Mouse (Mus musculus) cerebellum, adult 9-11 months (tissue): ENCODE measurements at regions not wholly inside any gene's neighbourhood (a gene's known extent, or its start where the extent isn't known, plus 50 kb on each side); places are given as distances from the start of the nearest gene placed in this dataset.

ENCODE experiments used
- DNase-seq: peaks from one replicate; pipeline ENCODE4 v3.0.0; 2022

DNA sequence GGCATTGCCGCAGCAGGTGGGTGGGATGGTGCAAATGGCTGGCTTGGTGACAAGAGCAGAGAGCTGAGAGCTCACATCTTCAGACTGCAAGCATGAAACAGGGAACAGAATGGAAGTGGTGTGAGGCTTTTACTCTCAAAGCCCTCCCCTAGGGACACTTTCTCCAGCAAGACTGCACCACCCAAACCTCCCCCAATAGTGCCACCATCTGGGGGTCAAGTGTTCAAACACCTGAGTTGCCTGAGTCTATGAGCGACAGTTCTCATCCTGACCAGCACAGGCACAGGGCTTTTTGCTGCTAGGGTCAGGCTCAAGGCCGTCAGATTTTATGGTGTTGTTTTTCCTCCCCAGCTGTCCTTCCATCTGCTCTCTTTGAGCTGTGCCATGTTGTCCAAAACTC lies 337.9 kb upstream of the Eif4g2 start:
- DNase-seq = no peak

GRCm38 (mm10) chr7:111417735-111418134 lies 334.9 kb upstream of the Eif4g2 start:
- no peak for DNase-seq

GRCm38 (mm10) chr7:111416061-111416460 lies 333.2 kb upstream of the Eif4g2 start:
- DNase-seq = no peak

- no peak for DNase-seq
Measured at GRCm38 (mm10) chr7:111413745-111414144, 330.9 kb upstream of the Eif4g2 start.

- DNase-seq = no peak
Measured at GRCm38 (mm10) chr7:111412957-111413356, 330.1 kb upstream of the Eif4g2 start.

- no peak for DNase-seq
Measured at GRCm38 (mm10) chr7:111411386-111411960, 328.6 kb upstream of the Eif4g2 start.

GRCm38 (mm10) chr7:111395972-111396371 lies 313.1 kb upstream of the Eif4g2 start:
- DNase-seq = no peak

- DNase-seq = no peak
Measured at GRCm38 (mm10) chr7:111395111-111395510, 312.3 kb upstream of the Eif4g2 start.

- DNase-seq = no peak
Measured at GRCm38 (mm10) chr7:111393846-111394245, 311.0 kb upstream of the Eif4g2 start.

- no peak for DNase-seq
Measured at GRCm38 (mm10) chr7:111389690-111390089, 306.9 kb upstream of the Eif4g2 start.

DNA sequence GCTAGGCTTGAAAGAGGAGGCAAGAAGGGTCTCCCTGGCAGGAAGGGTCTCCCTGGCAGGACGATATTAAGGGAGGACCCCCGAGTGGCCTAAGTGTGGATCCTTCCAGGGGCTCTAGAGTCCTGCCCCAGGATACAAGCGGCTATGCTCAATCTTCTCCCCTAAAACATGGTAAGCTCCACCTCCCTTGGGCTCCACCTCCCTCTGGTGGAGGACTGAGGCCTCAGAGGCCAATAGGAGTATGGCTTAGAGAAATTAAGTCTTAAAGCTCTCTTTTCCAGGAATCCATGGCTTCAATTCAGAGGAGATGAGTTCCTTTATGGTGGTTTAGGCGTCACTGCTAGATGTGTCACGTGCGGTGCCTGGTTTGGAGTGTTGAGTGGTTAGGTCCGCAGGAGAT lies 291.7 kb upstream of the Eif4g2 start:
- no peak for DNase-seq

DNA sequence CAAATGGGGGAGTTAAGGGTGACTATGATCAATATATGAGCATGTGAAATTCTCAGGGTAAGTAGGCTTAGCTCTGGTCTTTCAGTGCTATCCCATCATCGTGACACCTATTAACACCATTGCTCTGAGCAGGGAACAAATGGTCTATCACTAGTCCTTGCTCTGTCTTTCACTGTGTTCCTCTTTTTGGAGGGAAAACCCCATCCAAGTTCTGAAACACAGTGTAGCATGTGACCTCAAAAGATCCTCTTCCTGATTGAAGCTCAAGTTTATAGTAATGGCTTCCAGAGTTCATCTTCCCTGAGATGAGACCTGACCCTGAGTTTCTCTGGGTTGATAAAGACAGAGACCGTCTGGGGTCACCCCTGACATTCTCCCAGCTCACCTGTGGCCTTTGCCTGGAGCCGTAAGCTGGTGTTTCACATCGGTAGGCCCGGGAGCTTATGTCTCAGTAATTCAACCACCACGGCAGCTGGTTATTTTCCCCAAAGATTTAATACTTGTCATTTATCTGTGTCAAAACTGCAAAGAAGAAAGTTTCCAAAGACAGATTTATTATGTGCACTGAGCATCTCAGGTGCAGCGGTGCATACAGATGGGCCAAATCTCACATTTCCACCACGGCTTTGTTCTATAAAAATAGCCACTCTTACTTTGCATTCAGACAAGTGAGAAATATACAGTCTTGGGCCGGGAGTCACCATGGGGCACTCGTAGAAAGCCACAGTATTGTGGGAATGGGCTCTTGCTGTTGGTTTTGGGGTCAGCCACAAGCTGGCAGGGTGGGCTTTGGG lies 290.7 kb upstream of the Eif4g2 start:
- DNase-seq = no peak

DNA sequence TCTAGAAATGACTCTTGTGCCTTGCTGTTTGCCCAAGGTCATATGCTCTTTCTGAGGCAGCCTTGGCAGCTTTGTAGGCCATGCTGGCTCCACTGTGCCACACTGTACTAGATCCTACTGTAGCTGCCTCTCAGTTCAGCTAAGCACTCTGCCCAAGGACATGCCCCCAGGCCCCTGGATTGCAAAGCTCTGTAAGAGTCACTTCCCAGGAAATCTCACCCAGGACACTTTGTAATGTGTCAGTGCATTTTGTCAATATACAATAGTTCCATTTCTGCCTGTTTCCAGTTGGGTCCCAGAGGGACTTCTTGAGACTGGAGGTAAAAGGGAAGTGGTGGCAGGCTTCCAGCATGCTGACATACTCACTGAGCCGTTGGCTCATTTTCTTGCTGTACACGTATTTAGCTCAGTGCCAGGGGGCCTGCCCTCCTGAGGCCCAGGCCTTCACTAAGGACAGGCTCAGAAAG lies 287.6 kb upstream of the Eif4g2 start:
- DNase-seq = peak; percentile 7

DNA sequence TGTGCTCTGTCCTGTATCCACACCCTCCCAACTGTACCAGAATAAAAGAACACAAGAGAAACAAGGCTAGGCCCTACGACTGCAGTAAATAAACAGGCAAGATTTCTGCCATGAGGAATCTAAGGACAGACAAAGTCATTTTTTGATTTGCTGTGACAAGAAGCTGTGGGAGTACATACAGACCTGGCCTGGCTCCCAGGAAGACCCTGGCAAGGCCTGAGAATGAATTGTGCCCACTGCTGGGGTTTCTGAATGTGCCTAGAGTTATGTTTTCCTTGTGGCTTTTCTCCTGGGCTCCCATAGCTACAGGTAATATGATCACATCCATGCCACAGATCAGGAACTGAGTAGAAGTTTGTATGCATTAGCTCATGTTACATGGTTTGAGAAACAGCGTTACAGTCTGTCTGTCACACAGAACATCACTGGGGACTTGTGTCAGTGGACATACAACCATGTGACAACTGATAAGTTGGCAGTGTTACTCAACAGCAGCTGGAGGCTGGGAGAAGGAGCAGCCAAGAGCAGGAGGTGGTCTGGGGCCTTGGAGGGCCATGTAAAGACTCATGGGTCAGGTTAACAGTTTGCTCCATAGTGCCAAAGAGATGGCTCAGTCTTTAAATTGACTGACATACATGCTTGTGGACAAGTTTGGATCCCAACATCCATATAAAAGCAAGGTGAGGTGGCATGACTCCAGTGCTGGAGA lies 285.6 kb upstream of the Eif4g2 start:
- DNase-seq = no peak

DNA sequence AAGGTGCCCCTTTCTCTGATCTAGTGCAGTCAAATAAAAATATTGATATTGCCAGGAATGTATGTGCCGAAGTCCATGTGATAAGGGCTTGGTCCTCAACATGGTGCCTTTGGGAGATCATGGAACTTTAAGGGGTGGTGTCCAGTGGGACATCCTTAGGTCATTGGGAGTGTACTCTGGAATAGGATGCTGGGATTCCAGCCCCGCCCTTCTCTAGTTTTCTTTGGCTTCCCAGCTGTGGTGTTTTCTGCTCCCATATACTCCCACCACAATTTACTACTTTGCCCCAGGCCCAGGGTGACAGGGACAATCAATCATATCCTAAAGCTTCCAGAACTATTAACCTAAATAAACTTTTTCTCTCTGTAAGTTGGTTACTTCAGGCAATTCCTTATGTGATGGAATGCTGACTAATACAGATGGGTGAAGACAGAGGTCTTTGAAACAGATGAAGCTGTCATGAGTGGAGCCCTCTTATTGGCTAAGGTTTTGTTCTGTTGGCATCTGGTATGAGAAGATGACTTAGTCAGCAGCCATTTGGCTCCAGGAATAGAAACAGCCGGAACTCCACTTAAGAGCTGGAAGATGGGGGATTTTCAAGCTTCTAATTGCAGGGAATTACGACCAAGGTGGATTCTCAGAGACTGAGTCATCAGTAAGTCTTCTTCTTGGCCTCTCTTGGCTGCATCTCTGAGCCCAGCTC lies 284.3 kb upstream of the Eif4g2 start:
- DNase-seq = no peak

GRCm38 (mm10) chr7:111365384-111365783 lies 282.6 kb upstream of the Eif4g2 start:
- no peak for DNase-seq

GRCm38 (mm10) chr7:111363206-111363605 lies 280.4 kb upstream of the Eif4g2 start:
- no peak for DNase-seq

DNA sequence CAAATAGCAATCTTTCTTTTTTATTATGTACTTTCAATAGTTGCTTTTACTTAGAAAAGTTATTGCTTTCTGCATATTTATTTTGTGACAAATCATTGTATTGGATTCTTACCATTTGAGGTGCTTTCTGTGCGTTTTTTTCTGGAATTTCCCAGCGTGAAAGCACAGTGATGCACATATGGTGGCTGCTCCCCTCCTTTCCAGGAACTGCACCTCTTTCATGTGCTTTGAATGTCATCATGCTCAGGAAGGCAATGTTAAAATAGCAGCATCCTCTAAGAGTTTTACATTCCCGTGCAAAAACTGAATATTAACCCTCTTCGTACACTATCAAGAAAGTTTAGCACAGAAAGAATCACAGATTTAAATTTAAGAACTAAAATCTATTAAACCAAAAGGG lies 279.8 kb upstream of the Eif4g2 start:
- DNase-seq = no peak

GRCm38 (mm10) chr7:111355088-111355656 lies 272.3 kb upstream of the Eif4g2 start:
- DNase-seq = no peak

DNA sequence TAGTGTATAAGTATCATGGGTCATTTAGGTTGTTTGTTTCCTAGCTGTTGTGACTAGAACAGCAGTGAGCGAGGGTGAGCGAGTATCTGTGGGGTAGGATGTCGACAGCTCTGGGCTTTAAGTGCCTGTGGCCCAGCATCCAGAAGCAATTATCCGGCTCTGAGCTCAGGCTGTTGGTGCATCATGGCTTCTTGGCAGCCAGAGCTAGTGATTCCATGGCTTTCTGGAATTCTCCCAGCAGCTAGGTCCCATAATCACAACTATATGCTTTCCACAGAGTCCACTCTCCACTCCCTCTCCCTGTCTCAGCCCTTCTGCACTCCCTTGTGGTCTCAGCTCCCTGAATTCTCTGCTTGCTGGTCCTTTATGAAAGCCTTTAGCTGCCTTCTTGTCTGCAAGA lies 271.2 kb upstream of the Eif4g2 start:
- DNase-seq = no peak

GRCm38 (mm10) chr7:111352176-111352575 lies 269.3 kb upstream of the Eif4g2 start:
- no peak for DNase-seq

GRCm38 (mm10) chr7:111345117-111345516 lies 262.3 kb upstream of the Eif4g2 start:
- DNase-seq = no peak

GRCm38 (mm10) chr7:111337053-111337452 lies 254.2 kb upstream of the Eif4g2 start:
- DNase-seq = no peak
